Mouse (Mus musculus) macrophage (primary cell): ENCODE measurements around the gene Amotl2. TPM values are rescaled to one million over a fixed set of nuclear protein-coding genes. Genes with fewer than 3 reads are reported as not detected.

Experiments used
- H3K27ac ChIP-seq: fragments of 350-480 bp; formaldehyde crosslinking; 2 replicates; pipeline ENCODE4 v1.9.0; 2021
- H3K36me3 ChIP-seq: fragments of 350-480 bp; formaldehyde crosslinking; 2 replicates; pipeline ENCODE4 v1.9.0; 2021; ENCODE audit errors: inconsistent target
- H3K4me3 ChIP-seq: fragments of 350-480 bp; formaldehyde crosslinking; 2 replicates; pipeline ENCODE4 v1.9.0; 2021; ENCODE audit errors: inconsistent target
- H3K79me2 ChIP-seq: fragments of 350-480 bp; formaldehyde crosslinking; 2 replicates; pipeline ENCODE4 v1.9.0; 2021; ENCODE audit errors: inconsistent target
- WGBS: methylation state at CpG from one replicate; pipeline ENCODE4 v1.1.7; 2026; ENCODE audit warnings: inconsistent platforms; ENCODE audit not compliant: missing documents; 5-methylcytosine and 5-hydroxymethylcytosine counted together
- polyA plus RNA-seq: library from polyadenylated mRNA; stranded (reverse); fragments of 250-400 nt; gene quantifications from 3 replicates; pipeline ENCODE4 v1.2.4, GENCODE M21; 2018; ENCODE audit warnings: inconsistent platforms
- total RNA-seq, 78 experiments: library from RNA; depleted of rRNA; stranded (reverse); fragments of 250-400 nt; gene quantifications; 1 replicate in 9 of 78; 2 replicates in 24 of 78; 3 replicates in 43 of 78; 4 replicates in 2 of 78; pipeline ENCODE4 v1.2.4; 2018; ENCODE audit warnings: inconsistent platforms in 56 of 78

Gene Amotl2
- total RNA-seq (2018; cell fraction: chromatin; rRNA removed) = 10 to 100 TPM in 1 of 26 experiments, 1 to 10 TPM in 6, under 1 TPM in 4, not detected in 15; 0.24 to 11.7 (median 1.1) TPM
- 1 to 10 TPM in 3 of 26 experiments, under 1 TPM in 23; 0.08 to 1.8 (median 0.36) TPM for total RNA-seq (2018; cell fraction: cytosol; rRNA removed)
- 1 to 10 TPM in 8 of 26 experiments, under 1 TPM in 14, not detected in 4; 0.28 to 3.4 (median 0.82) TPM for total RNA-seq (2018; cell fraction: nucleus; rRNA removed)
- polyA plus RNA-seq = 0.19 to 0.35 TPM (median 0.22 TPM) in 3 replicates

DNA sequence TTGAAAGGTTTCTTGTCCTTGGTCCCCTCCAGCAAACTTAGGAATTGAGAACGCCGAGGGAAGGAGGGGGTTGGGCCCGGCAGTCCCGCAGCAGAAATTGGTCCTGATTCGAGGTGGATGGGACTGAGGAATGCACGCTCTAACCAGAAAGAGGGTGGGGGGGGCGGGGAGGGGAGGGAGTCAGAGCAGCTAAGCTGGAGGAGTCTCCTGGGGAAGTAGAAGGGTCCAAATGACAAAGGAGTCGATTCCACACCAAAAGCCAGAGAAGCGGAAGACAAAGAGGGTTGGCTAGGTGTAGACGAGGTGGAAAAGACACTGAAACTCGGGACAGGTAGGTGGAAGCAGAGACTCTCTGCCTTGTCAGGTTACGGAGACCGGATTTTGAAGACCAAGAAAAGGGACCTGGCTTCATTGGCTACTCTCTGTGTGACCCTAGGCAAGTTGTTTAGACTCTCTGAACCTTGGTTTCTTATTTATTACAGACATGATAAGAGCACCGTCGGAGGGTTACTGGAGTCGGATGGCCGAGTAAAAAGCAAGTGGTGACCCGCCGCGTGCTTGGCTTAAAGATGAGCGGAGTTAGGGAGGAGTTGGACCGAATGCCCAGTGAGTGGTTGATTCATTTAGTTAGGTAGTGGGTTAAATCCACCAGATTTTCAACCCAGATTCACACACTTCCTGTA is at the start of gene Amotl2:
TSS of gene Amotl2 (plus strand) at position 192 of the 683 bp plus-strand sequence.
- no peaks in the 10 kb centered on the region for H3K79me2 ChIP-seq
- no peak within 1 kb of the TSS for H3K27ac ChIP-seq
- no peaks in the 10 kb centered on the region for H3K36me3 ChIP-seq
- H3K4me3 ChIP-seq = peak within 1 kb of the TSS; percentile 18; the same call in 1 of the 2 replicates
- 21% methylated on average over 22 of the region's 22 CpGs for WGBS

DNA sequence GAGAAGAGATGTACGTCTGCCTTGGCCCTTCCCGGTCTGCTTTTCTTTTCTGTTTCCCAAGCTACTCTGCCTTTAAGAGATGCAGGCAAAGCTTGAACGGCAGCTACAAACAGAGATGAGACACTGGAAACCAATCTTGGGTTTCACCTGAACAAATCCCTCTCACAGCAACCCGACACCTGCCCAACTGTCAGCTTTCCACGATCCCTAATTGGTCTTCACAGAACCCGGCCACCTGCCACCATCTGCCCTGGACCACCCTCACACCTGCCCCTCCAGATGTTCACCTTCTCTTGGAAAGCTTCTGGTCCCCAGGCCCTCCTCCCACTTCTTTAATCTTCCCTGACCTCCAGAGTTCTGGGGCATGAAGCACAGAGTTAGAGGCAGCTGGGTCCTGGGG is 48.4 kb upstream of the Amotl2 start:
- Histone ChIP-seq H3K4me3 (no peak overlapping the region), H3K27ac (no peak overlapping the region), H3K36me3 (no peaks in the 10 kb centered on the region), H3K79me2 (no peaks in the 10 kb centered on the region)
- 83% methylated on average over 6 of the region's 6 CpGs for WGBS

DNA sequence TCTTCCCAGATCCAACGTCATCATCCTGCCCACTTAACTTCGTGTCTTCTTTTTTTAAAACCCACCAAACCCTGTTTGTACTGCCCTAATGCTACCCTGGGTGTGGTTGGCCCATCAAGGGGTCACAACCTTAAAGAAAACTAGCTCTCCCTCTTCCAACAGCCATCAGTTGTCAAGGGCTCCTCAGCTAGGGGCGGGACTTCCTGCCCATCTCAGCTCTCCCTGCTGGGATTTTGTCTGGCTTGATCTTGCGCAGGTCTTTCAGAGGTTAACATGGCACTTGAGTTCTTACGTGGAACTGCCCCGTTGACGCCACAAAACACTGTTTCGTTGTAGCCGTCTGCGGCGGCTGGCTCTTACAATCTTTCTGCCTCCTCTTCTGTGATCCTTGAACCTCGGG is 47.6 kb upstream of the Amotl2 start:
- H3K4me3 ChIP-seq = no peak overlapping the region
- WGBS = 84% methylated on average over 11 of the region's 12 CpGs
- no peak overlapping the region for H3K27ac ChIP-seq
- H3K36me3 ChIP-seq = no peaks in the 10 kb centered on the region
- H3K79me2 ChIP-seq = no peaks in the 10 kb centered on the region

DNA sequence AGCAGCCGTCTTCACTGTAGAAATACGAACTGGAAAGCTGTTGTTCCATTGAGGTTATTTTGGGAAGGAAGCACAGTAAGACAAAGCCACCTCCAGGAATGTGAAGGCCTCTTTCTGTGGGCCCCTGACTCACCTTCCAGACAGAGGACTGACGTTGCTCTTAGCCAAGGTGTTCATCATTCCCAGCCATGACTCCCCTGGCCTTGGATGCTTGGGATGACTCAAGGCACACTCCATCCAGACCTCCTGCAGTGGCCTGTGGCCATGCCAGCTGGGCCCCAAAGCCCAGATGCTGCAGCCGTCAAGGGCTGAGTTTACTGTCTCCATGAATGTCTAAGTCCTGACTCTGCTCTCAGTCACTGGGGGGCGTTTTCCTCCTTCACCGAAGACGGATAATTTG is 43.1 kb upstream of the Amotl2 start:
- Histone ChIP-seq H3K79me2 (no peaks in the 10 kb centered on the region), H3K27ac (no peak overlapping the region), H3K4me3 (no peak overlapping the region), H3K36me3 (no peaks in the 10 kb centered on the region)
- 91% methylated on average over 7 of the region's 7 CpGs for WGBS

DNA sequence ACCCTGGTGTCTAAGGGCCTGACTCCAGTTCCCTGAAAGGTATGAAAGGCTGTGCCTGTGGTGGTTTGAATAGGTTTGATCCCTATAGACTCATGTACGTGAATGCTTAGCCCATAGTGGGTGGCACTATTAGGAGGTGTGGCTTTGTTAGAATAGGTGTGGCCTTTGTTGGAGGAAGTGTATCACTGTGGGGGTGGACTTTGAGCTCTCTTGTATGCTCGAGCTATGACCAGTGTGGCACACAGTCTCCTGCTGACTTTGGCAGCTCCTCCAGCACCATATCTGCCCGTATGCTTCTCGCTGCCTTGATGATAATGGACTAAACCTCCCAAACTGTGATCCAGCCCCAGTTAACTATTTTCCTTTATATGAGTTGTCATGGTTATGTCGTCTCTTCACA is 40.5 kb upstream of the Amotl2 start:
- no peak overlapping the region for H3K27ac ChIP-seq
- WGBS = 90% methylated on average over 5 of the region's 5 CpGs
- no peaks in the 10 kb centered on the region for H3K36me3 ChIP-seq
- H3K4me3 ChIP-seq = no peak overlapping the region
- H3K79me2 ChIP-seq = no peaks in the 10 kb centered on the region

DNA sequence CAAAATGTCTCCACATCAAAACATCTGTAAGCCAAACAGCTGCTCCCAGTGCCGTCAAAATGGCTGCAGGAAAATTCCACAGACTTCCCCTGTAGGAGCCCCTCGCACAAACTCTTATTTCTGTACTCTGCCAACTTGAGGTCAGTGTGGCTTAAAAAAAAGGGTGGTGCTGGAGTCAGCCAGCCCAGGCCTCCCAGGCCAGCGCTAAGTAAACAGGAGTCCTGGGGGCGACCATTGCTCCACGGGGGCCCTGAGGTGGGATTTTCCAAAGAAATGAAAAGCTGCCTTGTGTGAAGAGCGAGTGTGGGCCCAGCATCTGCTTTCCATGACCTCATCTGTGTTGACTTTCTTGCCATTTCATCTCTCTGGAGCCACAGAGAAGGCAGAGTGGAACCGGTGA is 35.0 kb upstream of the Amotl2 start:
- no peaks in the 10 kb centered on the region for H3K79me2 ChIP-seq
- WGBS = 86% methylated on average over 7 of the region's 7 CpGs
- H3K27ac ChIP-seq = no peak overlapping the region

DNA sequence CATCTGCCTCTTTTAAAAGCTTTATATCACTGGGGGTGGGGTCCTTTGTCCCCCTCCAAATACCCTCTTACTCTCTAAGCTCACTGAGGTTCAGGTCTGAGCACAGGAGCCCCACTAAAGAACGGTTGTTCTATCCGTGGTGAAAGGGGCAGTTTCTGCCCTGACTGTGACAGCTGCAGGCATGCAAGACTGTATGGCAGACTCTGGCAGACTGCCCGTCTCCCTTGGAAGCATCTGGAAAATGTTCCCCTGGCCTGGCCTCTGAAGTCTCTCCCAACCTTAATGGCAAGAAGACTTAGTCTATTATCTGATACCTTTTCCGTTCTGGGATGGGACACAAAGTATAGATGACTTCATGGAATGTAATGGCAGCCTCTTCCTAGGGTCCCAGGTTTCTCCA is 28.5 kb upstream of the Amotl2 start:
- Histone ChIP-seq H3K4me3 (no peak overlapping the region), H3K36me3 (no peaks in the 10 kb centered on the region), H3K79me2 (no peaks in the 10 kb centered on the region), H3K27ac (no peak overlapping the region)
- WGBS = 82% methylated on average over 4 of the region's 4 CpGs

More for the DNA sequence above, 35.0 kb upstream of the Amotl2 start:
- Histone ChIP-seq H3K4me3 (no peak overlapping the region), H3K36me3 (no peaks in the 10 kb centered on the region)

DNA sequence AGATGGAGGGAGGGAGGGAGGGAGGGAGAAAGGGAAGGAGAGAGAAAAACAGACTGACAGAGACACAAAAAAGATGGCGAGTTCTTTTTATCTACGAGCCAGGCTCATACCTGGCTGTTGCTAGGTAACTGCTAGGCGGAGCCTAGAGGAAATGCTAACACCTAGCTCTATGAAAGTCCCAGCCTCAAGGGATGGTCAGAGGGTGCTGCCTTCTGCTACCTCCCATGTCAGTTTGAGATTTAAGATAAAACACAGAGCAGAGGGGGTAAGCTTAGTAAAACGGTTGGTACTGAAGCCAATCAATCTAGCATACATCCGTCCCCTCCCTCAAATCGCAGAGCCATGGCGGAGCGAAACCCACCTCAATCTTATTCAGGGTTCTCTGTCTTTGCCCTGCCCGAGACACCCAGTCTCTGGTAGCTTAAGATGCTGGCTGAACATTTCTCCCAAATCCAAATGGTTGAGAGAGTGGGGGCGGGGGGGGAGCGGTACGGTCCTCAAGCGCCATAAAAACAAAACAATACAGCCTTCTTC is 27.0 kb upstream of the Amotl2 start:
- WGBS = 19% methylated on average over 13 of the region's 13 CpGs
- H3K27ac ChIP-seq = no peak overlapping the region
- no peaks in the 10 kb centered on the region for H3K36me3 ChIP-seq
- no peaks in the 10 kb centered on the region for H3K79me2 ChIP-seq
- H3K4me3 ChIP-seq = no peak overlapping the region

DNA sequence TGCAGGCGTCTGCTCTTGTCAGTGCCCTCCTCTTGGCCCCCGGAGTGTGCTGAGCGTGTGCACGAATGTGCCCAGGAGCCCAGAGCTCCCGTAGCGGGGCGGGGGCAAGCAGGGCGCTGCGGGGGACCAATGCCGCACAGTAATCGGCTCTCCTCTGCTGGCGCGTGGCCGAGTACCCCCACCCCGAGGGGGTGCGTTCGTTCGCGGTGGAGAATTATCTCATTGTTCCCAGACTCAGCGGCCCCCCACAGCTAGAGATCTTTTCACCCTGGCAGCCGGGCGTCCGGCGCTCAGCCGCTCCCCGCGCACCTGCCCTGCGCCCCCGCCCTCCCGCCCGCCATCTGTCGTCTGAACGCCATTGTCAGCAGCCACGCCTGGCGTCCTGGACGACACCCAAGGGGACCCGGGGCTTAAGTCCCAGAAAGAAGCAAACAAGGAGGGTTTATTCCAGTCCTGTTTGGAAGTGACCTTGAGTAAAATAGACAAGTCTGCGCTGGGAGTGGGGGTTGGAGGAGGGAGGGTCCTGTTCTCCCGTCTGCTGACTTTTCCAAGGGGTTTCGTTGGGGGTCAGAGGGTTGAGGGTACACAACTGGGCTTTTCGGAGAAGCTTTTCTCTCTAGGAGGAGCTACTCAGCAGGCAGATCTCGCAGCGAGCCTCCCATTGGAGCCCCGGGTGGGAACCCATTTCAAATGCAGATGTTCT is 26.4 kb upstream of the Amotl2 start:
- no peak overlapping the region for H3K27ac ChIP-seq
- 1% methylated on average over 44 of the region's 44 CpGs for WGBS
- H3K4me3 ChIP-seq = no peak overlapping the region
- H3K36me3 ChIP-seq = no peaks in the 10 kb centered on the region
- no peaks in the 10 kb centered on the region for H3K79me2 ChIP-seq

DNA sequence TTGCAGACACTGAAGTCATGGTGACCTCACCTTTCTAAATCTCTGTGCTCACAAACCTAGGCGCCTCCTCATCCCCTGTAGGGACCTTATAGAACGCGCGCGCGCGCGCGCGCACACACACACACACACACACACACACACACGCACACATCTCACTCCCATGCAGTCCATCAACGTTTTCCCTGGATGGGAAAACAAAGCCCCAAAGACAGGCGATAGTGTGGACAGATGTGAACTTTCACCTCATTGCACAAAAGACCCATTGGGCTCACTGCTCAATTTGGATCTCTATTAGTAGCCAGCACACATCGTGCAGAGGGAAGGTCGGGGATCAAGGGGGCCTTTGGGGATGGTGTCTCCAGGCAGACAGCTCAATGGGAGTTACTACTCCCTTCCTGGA is 25.6 kb upstream of the Amotl2 start:
- no peak overlapping the region for H3K4me3 ChIP-seq
- H3K79me2 ChIP-seq = no peaks in the 10 kb centered on the region
- 52% methylated on average over 12 of the region's 15 CpGs for WGBS
- no peaks in the 10 kb centered on the region for H3K36me3 ChIP-seq
- no peak overlapping the region for H3K27ac ChIP-seq

DNA sequence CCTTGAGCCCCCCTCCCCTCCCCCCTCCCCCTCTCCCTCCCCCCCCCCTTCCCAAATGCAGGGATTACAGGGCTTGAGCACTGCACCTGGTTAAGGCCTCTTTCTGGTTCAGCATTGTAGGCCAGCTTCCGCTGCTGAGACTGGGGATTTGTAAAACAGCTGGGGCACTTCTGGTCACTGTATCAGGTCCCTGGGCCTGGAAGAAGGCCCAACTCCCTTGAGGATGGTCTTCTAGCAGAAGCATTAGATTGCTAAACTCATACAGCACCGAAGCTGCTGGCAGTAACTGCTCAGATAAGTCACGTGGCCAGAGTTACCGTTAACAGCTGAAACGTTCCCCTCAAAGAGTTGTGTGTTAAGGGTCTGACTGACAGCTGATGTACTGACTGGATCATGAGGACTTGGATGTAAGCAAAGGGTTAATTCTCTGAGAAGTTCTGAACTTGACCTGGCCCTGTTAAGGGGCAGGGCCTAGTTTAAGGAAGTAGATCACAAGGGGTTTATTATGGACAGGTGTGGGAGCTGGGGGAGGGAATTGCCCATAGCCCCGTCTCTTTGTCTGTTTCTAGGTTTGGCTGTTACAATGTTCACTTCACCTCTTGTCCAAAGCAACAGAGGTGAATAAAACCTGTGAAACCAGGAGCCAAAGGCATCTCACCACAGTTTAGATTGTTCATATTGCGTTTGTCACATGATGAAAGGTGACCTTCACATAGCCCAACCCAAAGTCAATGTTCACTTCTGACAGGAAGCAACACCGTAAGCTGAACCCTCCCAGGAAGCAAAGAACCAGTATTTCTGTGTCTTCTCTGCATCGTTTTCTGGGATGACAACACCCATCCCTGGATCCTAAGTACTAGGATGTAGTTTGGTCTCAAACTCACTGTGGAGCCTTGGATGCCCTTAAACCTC is 23.7 kb upstream of the Amotl2 start:
- WGBS = 63% methylated on average over 9 of the region's 9 CpGs
- Histone ChIP-seq H3K27ac (no peak overlapping the region), H3K4me3 (no peak overlapping the region)

DNA sequence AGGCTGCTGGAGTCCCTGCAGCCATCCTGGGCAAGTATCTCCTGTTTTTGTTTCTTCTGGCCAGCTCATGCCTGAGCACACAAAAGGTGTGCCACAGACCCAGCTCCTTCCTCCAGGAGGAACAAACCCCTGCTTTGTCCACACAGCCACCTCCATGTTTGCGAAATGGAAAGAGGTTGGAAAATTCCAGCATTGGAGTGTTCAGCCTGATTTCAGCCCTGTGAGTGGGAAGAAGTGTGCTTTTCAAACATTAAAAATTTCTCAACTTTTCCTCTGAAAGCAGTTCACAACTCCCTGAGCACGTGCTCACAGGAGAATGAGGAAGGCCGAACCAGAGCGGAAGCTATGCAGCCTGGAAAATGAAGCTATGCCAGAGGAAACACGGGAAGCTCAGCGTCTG is 15.4 kb upstream of the Amotl2 start:
- WGBS = 90% methylated on average over 6 of the region's 6 CpGs
- Histone ChIP-seq H3K4me3 (no peak overlapping the region), H3K27ac (no peak overlapping the region), H3K36me3 (no peaks in the 10 kb centered on the region), H3K79me2 (no peaks in the 10 kb centered on the region)

More for the DNA sequence above, 23.7 kb upstream of the Amotl2 start:
- Histone ChIP-seq H3K36me3 (no peaks in the 10 kb centered on the region), H3K79me2 (no peaks in the 10 kb centered on the region)

DNA sequence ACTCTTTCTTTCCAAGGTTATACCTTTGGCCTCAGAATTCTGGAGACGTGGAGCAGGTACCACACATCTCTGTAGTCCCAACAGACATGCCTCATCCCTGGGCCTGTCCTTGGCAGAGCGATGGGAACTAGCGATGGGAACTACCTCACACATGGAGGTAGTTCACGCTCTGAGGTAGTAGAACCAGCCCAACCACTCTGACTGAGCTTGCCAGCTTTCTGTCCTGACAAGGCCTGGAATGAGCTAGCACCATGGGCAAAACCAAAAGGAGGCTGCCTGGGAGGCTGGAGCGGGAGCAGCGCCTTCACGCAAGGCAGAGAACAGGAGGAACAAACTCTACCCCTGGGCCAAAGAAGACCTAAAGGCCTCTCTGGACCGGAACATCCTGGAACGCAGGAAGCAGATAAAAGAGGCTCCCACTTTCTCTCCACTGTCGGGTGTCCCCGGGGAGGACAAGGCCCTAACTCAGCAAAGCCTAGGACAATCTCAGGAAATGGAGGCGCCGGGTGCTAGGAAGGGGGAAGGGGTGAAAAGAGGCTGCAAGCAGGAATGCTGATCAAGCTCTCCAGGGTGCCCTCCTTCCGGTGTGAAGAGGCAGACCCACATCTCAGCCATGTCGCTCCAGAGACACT is 6.9 kb upstream of the Amotl2 start:
- H3K4me3 ChIP-seq = no peak overlapping the region
- H3K36me3 ChIP-seq = no peaks in the 10 kb centered on the region
- no peaks in the 10 kb centered on the region for H3K79me2 ChIP-seq
- H3K27ac ChIP-seq = no peak overlapping the region
- WGBS = 82% methylated on average over 12 of the region's 15 CpGs

DNA sequence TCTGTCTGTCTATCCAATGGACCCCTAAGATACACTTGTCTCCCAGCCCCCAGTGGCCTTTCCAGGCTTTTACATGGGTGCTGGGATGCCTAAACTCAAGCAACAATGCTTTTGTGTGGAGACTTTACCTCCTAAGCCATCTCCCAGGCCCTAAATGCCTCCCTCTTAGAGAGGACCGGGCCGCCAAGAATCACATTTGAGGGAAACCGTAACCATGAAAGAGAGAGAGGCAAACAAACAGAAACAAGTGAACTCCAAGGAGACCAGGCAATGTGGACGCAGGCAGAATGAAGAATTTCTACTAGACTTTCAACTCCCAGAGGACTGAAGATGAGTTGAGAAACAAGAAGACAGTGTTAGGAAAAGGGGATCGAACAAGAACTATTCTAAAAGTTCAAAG is 6.0 kb upstream of the Amotl2 start:
- Histone ChIP-seq H3K27ac (no peak overlapping the region), H3K79me2 (no peaks in the 10 kb centered on the region), H3K4me3 (no peak overlapping the region), H3K36me3 (no peaks in the 10 kb centered on the region)
- 83% methylated on average over 5 of the region's 5 CpGs for WGBS
